Mouse (Mus musculus): ENCODE results near the gene Abca13. TPM values are rescaled to one million over a fixed set of nuclear protein-coding genes. Genes with fewer than 3 reads are reported as not detected.

Abca13 gene
- total RNA-seq, 2 experiments from 2014 or later = 0.02 TPM; not detected in 1

DNA sequence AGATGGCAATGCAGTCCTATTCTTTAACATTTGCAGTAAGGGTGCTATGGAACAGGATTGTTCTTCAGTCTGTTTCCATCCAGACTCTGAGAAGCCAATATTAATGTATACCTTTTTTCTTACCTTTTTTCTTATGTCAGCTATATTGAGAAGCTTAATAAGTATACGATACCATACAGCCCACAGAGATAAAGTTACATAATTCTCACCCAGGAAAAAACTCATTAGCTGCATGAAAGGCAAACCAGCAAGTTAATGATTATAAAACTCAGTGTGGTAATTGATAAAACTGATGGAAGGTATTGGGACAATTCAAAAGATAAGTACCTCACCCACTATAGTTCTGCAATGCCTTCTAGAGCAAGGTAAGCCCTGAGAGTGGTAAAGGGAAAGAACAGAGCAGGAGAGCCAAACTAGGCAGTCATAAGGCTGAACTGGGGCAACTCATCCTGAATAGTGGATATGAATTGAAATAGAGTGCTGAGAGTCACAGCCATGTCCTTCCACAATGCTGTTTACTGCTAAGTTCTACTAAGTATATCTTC lies 342.0 kb downstream of the Abca13 start:
- DNase-seq = no peak

DNA sequence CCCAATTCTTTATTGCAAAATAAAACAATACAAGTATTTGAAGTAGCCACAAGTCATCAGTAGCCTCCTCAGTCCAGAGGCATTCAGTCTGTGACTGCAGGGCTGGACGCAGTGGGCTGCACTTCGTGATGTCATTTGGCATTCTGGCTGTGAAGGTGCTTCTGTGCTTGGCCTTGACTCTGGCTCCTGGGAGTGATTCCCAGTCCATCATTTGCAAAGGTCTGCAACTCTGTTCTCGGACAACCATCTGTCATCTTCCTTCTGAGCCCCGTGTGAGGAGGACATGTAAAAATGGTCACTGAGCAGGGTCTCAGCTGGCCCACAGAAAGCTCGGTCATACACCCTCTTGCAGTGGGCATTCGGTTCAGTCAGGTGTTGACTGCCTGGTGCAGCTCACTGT lies 345.1 kb downstream of the Abca13 start:
- DNase-seq = no peak

GRCm38 (mm10) chr11:9538328-9538727 lies 346.6 kb downstream of the Abca13 start:
- DNase-seq = no peak

- no peak for DNase-seq
These were observed 368.3 kb downstream of the Abca13 start for GRCm38 (mm10) chr11:9560026-9560425.

- no peak for DNase-seq
These were observed 376.6 kb downstream of the Abca13 start for GRCm38 (mm10) chr11:9568302-9568701.

DNA sequence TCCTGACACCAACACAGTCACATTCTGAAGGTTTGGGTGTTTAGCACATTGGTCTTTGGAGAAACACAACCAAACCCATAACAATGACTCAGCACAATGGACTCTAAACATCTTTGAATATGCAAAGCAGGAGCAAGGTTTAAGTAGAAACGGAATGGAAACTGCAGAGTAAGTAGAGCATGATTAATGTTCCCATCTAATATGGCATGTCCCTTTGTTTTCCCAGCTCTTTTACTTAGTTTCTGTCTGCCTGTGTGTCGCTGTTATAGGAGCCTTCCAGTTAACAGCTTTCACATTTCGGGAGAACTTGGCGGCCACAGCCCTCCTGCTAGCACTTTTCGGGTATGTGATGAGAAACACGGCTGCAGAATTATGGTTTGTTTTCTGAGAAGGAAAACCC lies 378.6 kb downstream of the Abca13 start:
- no peak for DNase-seq

- no peak for DNase-seq
These were observed 383.2 kb downstream of the Abca13 start for GRCm38 (mm10) chr11:9574894-9575293.

DNA sequence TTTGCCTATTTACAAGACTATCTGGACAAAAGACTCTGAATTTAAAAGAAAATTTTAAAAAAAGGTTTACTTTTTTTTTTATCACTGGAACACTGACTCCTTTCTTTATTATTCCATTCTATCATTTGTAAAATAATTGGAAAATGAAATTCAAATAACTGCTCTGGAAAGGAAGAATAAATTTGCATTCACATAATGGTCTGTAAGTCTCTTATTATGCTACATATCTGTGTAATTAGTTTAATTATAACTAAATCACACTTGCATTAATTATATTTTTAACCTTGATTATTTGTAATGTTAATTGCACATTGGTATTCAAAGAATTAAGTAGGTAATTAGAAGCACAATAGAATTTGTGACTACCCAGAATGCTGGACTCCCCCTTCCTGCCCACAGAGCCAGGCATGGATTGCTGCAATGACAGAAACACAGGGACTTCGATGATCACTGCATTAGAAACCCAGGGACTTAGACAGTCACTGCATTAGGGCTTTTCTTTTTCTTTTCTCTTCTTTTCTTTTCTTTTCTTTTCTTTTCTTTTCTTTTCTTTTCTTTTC lies 400.1 kb downstream of the Abca13 start:
- DNase-seq = no peak

- DNase-seq = no peak
These were observed 405.6 kb downstream of the Abca13 start for GRCm38 (mm10) chr11:9597299-9597698.

DNA sequence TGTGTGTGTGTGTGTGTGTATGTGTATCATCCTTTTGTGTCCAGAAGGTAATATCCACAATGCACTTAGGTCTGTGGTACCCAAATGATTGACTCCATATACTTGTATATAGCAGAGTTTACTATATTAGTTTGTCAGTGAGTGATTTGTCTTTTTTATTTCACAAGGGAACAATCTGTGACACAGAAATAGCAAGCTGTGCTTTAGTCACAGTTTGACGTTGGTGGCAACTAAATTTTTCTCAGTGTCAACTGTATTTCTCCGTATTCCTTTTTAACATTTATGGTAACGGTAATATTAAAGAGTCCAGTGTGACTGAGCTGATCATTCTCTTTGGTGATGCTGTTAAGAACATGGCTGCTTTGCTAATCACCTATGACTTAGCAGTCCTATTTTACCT lies 409.4 kb downstream of the Abca13 start:
- DNase-seq = no peak

GRCm38 (mm10) chr11:9602137-9602536 lies 410.4 kb downstream of the Abca13 start:
- DNase-seq = no peak

DNA sequence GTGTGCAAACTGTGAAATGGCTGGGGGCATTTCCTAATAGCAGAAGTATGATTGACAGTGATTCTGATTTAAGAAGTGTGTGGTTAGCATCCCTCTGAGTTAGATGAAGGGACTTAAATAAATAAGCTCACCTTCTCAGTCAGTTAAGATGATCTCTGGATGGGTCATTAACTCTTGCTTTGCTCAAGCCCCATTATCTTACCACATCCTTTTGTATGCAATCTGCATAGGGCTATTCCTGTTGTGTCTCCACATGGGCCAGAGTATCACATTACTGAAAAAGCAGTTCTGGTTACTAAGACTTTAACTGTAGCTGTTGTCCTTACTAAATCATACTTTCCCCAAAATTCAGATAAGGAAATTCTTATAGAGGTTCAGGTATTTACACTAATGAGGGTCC lies 416.5 kb downstream of the Abca13 start:
- DNase-seq = no peak

DNA sequence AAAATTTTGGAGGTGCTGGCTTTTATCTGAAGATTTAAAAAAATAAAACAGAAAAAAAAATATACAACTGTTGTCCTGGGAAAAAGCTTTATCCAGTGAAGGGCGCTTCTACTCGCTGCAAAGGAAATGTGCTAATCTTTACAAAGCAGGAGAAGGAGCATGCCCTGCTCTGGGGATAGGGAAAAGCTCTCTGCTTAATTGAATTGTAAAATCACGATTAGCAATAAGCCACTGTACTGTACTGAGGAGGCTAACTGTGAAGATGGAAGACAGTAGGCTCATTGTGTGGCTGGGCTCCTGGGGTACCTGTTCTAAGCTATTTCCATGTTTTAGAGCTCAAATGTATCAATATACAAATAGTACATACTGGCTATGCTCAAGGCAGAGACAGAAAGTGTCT lies 417.3 kb downstream of the Abca13 start:
- no peak for DNase-seq

DNA sequence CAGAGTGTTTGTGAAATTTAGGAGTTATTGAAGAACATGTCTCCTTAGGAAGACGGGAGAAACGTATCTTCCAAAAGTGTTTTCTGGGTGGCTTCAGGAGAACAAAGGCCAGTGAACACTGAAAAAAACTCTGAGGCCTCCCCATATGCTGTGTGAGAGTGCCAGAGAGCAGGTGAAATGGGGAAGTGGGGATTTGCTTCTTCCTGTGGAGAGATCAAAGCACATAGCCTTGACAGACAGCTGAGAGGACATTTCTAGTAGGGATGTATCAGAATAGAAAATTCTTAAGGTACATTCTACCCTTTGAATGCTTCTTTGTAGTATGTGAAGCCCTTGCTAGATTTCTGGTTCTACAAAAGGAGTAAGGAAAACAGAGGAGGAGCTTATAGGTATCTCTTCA lies 424.4 kb downstream of the Abca13 start:
- DNase-seq = no peak

GRCm38 (mm10) chr11:9616665-9617064 lies 424.9 kb downstream of the Abca13 start:
- DNase-seq = no peak

GRCm38 (mm10) chr11:9619986-9620385 lies 428.2 kb downstream of the Abca13 start:
- DNase-seq = no peak

DNA sequence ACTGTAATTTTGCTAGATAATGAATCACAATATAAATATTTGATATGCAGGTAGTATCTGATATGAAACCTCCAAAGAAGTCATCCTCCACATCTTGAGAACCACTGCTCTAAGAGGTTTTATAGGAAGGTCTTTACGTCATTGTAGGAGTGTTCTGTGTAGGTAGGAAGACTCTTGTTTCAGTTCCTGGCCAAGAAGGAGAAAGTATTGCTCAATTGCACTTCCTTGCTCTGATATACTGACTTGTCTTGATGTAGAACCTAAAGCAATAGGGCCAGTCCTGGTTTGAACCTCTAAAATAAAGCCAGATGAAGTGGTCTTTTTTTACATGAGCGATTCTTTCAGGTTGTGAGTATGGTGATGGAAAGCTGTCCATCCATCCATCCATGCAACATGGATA lies 431.1 kb downstream of the Abca13 start:
- no peak for DNase-seq

DNA sequence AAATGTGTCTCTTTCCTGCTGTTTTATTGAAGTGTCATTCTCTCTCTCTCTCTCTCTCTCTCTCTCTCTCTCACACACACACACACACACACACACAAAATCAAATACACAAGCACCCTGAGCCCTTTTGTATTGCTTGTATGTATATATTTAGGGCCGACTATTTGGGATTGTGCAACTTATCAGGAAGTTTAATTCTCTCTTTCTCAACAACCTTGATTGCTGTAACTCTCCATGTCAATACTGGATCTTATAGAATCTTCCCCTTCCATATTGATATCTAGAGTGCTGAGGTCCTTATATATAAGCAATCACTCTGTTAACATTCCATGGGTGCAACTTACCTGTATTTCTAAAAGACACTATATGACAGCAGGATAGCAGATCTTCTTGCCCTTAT lies 433.0 kb downstream of the Abca13 start:
- no peak for DNase-seq

- DNase-seq = no peak
These were observed 434.1 kb downstream of the Abca13 start for GRCm38 (mm10) chr11:9625812-9626211.

GRCm38 (mm10) chr11:9647272-9647671 lies 455.5 kb downstream of the Abca13 start:
- no peak for DNase-seq

- no peak for DNase-seq
These were observed 456.2 kb downstream of the Abca13 start for GRCm38 (mm10) chr11:9647991-9648390.

GRCm38 (mm10) chr11:9666648-9667255 lies 475.0 kb downstream of the Abca13 start:
- no peak for DNase-seq

DNA sequence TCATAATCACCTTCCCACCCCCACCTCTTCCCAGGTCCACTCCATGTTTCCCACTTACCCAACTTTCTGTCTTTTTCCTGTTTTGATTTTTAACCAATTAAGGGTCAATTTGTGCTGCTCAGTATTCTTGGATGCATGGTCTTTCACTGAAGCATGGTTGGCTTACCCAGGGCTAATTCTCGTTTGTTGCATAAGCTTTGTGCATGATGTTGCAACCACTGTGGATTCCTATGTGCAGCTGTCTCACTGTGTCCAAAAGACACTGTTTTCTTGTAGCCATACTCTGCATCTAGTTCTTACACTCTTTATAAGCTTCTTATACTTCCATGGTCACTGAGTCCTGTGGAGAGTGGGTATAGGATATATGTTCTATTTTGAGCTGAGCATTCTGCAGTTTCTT lies 477.7 kb downstream of the Abca13 start:
- DNase-seq = no peak

GRCm38 (mm10) chr11:9684952-9685351 lies 493.2 kb downstream of the Abca13 start:
- DNase-seq = no peak

- DNase-seq = no peak
These were observed 513.4 kb downstream of the Abca13 start for GRCm38 (mm10) chr11:9705190-9705589.
